Mouse (Mus musculus) E14TG2a.4 (cell line): ENCODE measurements around the gene Acy3.

Experiments used
- CTCF ChIP-seq: conservative IDR thresholded peaks from 2 replicates; pipeline ENCODE4 v1.5.1; 2014; ENCODE audit warnings: low read length
- NANOG ChIP-seq: IDR thresholded peaks from 2 replicates; pipeline ENCODE4 v1.6.1; 2014; ENCODE audit warnings: borderline replicate concordance, low read length, mixed read lengths
- POU5F1 ChIP-seq: IDR thresholded peaks from 2 replicates; pipeline ENCODE4 v1.6.1; 2014; ENCODE audit warnings: low read length, borderline replicate concordance

DNA sequence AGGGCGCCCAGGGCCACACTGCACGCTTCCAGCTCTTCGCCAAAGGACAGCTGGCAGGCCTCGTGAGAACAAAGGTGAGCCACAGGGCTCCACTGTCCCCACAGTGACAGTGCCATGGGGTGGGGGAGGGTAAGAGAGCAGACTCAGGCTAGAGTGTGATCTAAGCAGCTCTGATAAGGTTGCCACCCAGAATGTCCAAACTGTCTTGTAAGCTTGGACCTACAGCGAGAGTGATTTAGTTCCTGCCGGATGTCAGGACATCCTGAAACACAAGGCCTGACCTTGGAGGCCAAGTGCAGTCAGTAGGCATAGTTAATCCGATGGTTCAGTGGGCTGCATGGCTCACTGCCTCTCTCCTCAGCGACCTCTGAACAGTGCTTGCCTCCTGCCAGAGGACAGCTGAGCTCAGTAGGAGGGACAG is 1.1 kb upstream of the Acy3 start:
- TF ChIP-seq CTCF = no peak
- TF ChIP-seq NANOG = no peak
- no peak for TF ChIP-seq POU5F1
